In the genomic region with DNA sequence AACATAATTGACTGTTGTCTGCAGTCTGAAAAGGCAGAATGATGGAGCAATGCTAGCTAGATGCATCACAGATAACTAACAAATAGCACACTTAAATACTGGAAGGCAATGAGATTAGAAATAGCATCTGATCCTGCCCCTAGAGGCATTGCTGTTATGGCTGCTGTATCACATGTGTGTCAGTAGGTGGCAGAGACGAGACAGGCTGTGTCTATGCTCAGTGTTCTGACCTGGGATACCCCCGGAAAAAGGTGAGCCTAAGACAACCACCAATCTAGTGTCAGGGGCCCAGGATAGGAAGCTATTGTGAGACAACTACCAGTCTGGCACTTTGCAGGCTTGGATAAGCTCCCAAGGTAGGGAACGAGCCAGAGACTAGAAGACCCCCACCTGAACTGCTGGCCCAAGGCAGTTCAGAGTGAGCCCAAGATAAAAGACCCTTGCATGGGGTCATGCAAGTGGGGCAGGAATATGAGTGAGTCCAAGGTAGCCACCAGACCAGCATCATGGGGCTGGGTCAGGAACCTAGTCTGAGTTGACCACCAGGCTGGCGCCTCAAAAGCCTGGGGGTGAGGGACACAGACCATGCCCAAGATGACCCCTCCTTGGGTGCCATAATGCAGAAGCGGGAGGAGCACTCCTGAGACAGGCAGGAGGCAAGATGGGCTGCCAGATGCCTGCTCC, we compare ENCODE assay signal across 9 mouse cellular contexts. TPM values are rescaled to one million over a fixed set of nuclear protein-coding genes. Genes with fewer than 3 reads are reported as not detected.
A peak's percentile ranks its signal among the peaks of the same experiment; 100 is the strongest.
DNase-seq lines count a peak whose midpoint lies in the region; ATAC-seq and TF ChIP-seq lines count a peak whose summit lies in the region.
"Had no signal": no experiment of that assay in that cellular context is flagged by ENCODE, and none has a peak within 500 bp of the region (broad histone marks: within the 10 kb centered on the region; RNA-seq: fewer than 3 reads in every experiment).

No protein-coding gene starts in this region.

- no peak overlapping the region for H3K4me2 ChIP-seq in forebrain, embryonic 13.5 days
- no peak overlapping the region for H3K4me2 ChIP-seq in forebrain, embryonic 11.5 days (ENCODE audit: low read depth, low read length, severe bottlenecking)
- H3K4me2 ChIP-seq in neural tube, embryonic 14.5 days (ENCODE audit: low read depth, low read length), result no peak overlapping the region
- H3K4me2 ChIP-seq: limb, embryonic 15.5 days had no signal

- no peak for DNase-seq in forebrain, embryonic 11.5 days (ENCODE audit: low spot score)
- no peak for DNase-seq in neural tube, embryonic 10.5 days (ENCODE audit: extremely low spot score, low spot score)
- peak; percentile 56 for DNase-seq in brain, embryonic 14.5 days (ENCODE audit: low read depth)
- DNase-seq in kidney, adult 2 months, result peak; percentile 59
- peak; percentile 37 for DNase-seq in lung, postnatal 25 days (ENCODE audit: low spot score)
- no peak for DNase-seq in spleen, adult 12 weeks (ENCODE audit: low spot score)

- no peak overlapping the region for H3K4me3 ChIP-seq in forebrain, embryonic 13.5 days
- H3K4me3 ChIP-seq in forebrain, embryonic 11.5 days (ENCODE audit: low read depth, low read length), result no peak overlapping the region
- H3K4me3 ChIP-seq in neural tube, embryonic 14.5 days (ENCODE audit: low read depth, low read length), result no peak overlapping the region
- H3K4me3 ChIP-seq in kidney, adult 2 months (ENCODE audit: insufficient read depth, low read depth, low read length), result no peak overlapping the region
- H3K4me3 ChIP-seq: limb, embryonic 15.5 days had no signal

- TF ChIP-seq CTCF in brain, embryonic 14.5 days (IDR thresholded peaks at IDR 0.05; ENCODE audit: borderline replicate concordance, extremely low read depth, insufficient read depth, insufficient read length), result peak; percentile 57; the same call in 1 of the 2 replicates
- peak; percentile 92 for TF ChIP-seq CTCF in kidney, adult 2 months (conservative IDR thresholded peaks at IDR 0.05; ENCODE audit: insufficient read depth, insufficient read length, low read depth, low read length)

- no peak overlapping the region for H3K27ac ChIP-seq in forebrain, embryonic 13.5 days
- no peak overlapping the region for H3K27ac ChIP-seq in forebrain, embryonic 11.5 days (ENCODE audit: low read depth, low read length)
- H3K27ac ChIP-seq in neural tube, embryonic 14.5 days (ENCODE audit: low read depth, low read length), result no peak overlapping the region
- H3K27ac ChIP-seq in kidney, adult 2 months (ENCODE audit: insufficient read depth, low read depth, low read length), result no peak overlapping the region
- H3K27ac ChIP-seq: limb, embryonic 15.5 days had no signal

- H3K27me3 ChIP-seq in forebrain, embryonic 13.5 days, result no peaks in the 10 kb centered on the region
- no peaks in the 10 kb centered on the region for H3K27me3 ChIP-seq in forebrain, embryonic 11.5 days (ENCODE audit: control insufficient read depth, insufficient read depth, low read length)
- no peaks in the 10 kb centered on the region for H3K27me3 ChIP-seq in neural tube, embryonic 14.5 days (ENCODE audit: control insufficient read depth, insufficient read depth, low read length)
- no peaks in the 10 kb centered on the region for H3K27me3 ChIP-seq in kidney, adult 2 months (replicated peaks; ENCODE audit: control insufficient read depth, insufficient read depth, low read length)
- H3K27me3 ChIP-seq: limb, embryonic 15.5 days had no signal

- TF ChIP-seq POLR2A in brain, embryonic 14.5 days (IDR thresholded peaks at IDR 0.05; ENCODE audit: borderline replicate concordance, extremely low read depth, insufficient read depth, insufficient read length, poor library complexity, severe bottlenecking), result no peak
- TF ChIP-seq POLR2A in kidney, adult 2 months (IDR thresholded peaks at IDR 0.05; ENCODE audit: low read depth, low read length), result no peak

- no peaks in the 10 kb centered on the region for H3K9me3 ChIP-seq in forebrain, embryonic 13.5 days (replicated peaks)
- H3K9me3 ChIP-seq in forebrain, embryonic 11.5 days (ENCODE audit: control insufficient read depth, low read length), result no peaks in the 10 kb centered on the region
- H3K9me3 ChIP-seq in neural tube, embryonic 14.5 days (ENCODE audit: control insufficient read depth, low read length), result no peaks in the 10 kb centered on the region
- H3K9me3 ChIP-seq: limb, embryonic 15.5 days had no signal

- 64% methylated on average over 5 of the region's 5 CpGs for WGBS in forebrain, embryonic 13.5 days
- 71% methylated on average over 5 of the region's 5 CpGs for WGBS in forebrain, embryonic 11.5 days
- 67% methylated on average over 5 of the region's 5 CpGs for WGBS in neural tube, embryonic 14.5 days
- 56% methylated on average over 5 of the region's 5 CpGs for WGBS in kidney, adult 2 months

- peaks cover 7% of the 10 kb centered on the region for H3K4me1 ChIP-seq in forebrain, embryonic 13.5 days
- no peaks in the 10 kb centered on the region for H3K4me1 ChIP-seq in forebrain, embryonic 11.5 days (replicated peaks; ENCODE audit: control insufficient read depth, insufficient read depth, low read length)
- 0 out of 2 replicates have a peak, but pooled peaks cover 3% of the 10 kb centered on the region for H3K4me1 ChIP-seq in neural tube, embryonic 14.5 days (ENCODE audit: control insufficient read depth, insufficient read depth, low read length)
- 0 out of 2 replicates have a peak, but pooled peaks cover 4% of the 10 kb centered on the region for H3K4me1 ChIP-seq in kidney, adult 2 months (ENCODE audit: control insufficient read depth, insufficient read depth, low read length)

- peak; percentile 14; the same call in 1 of the 2 replicates for ATAC-seq in forebrain, embryonic 13.5 days
- no peak for ATAC-seq in forebrain, embryonic 11.5 days (replicated peaks; ENCODE audit: low FRiP score)
- peak; percentile 47; the same call in 1 of the 2 replicates for ATAC-seq in neural tube, embryonic 14.5 days (ENCODE audit: low read depth)

- no peaks in the 10 kb centered on the region for H3K36me3 ChIP-seq in forebrain, embryonic 13.5 days (ENCODE audit: poor library complexity, severe bottlenecking)
- H3K36me3 ChIP-seq in forebrain, embryonic 11.5 days (ENCODE audit: control insufficient read depth, insufficient read depth, low read length), result no peaks in the 10 kb centered on the region
- no peaks in the 10 kb centered on the region for H3K36me3 ChIP-seq in neural tube, embryonic 14.5 days (ENCODE audit: control insufficient read depth, insufficient read depth, low read length)
- no peaks in the 10 kb centered on the region for H3K36me3 ChIP-seq in kidney, adult 2 months (ENCODE audit: control insufficient read depth, insufficient read depth, low read length)
- H3K36me3 ChIP-seq: limb, embryonic 15.5 days had no signal

- no peak overlapping the region for H3K9ac ChIP-seq in forebrain, embryonic 13.5 days
- H3K9ac ChIP-seq in forebrain, embryonic 11.5 days (ENCODE audit: low read length), result no peak overlapping the region
- no peak overlapping the region for H3K9ac ChIP-seq in neural tube, embryonic 14.5 days (replicated peaks; ENCODE audit: low read depth, low read length)
- H3K9ac ChIP-seq: limb, embryonic 15.5 days had no signal

RNA-seq across cellular contexts. Expression of a gene that starts 41.8 kb away (rescaled TPM):
- polyA plus RNA-seq in forebrain, embryonic 13.5 days (2015; fragmentation: Nextera tagmentation; extraction: Ambion mirVana), result 17.0 and 17.5 TPM in 2 replicates
- polyA plus RNA-seq in forebrain, embryonic 11.5 days (2014; fragmentation: Nextera tagmentation; extraction: Ambion mirVana), result 12.0 and 14.8 TPM in 2 replicates
- 24.7 and 30.1 TPM in 2 replicates for polyA plus RNA-seq in neural tube, embryonic 14.5 days (2014; fragmentation: Nextera tagmentation; extraction: Ambion mirVana)
- 8.7 and 12.5 TPM in 2 replicates for polyA plus RNA-seq in brain, embryonic 14.5 days (2012; rRNA removed)
- 4.3 and 4.6 TPM in 2 replicates for polyA plus RNA-seq in kidney, adult 2 months (2012; rRNA removed)

RNA-seq across cellular contexts. Expression of a gene that starts 55.9 kb away (rescaled TPM):
- not detected in 2 replicates for polyA plus RNA-seq in forebrain, embryonic 13.5 days (2015; fragmentation: Nextera tagmentation; extraction: Ambion mirVana)
- polyA plus RNA-seq in forebrain, embryonic 11.5 days (2014; fragmentation: Nextera tagmentation; extraction: Ambion mirVana), result not detected in 2 replicates
- polyA plus RNA-seq in neural tube, embryonic 14.5 days (2014; fragmentation: Nextera tagmentation; extraction: Ambion mirVana), result not detected in 2 replicates
- polyA plus RNA-seq in brain, embryonic 14.5 days (2012; rRNA removed), result not detected in 2 replicates
- 1.6 and 1.9 TPM in 2 replicates for polyA plus RNA-seq in kidney, adult 2 months (2012; rRNA removed)
- polyA plus RNA-seq: limb, embryonic 15.5 days had no signal

Comparison
In these comparisons a context has a peak if more than half of its experiments do, and no peak if none do; other contexts are left out.
1. DNase-seq: peak in brain, embryonic 14.5 days (single experiment), kidney, adult 2 months (single experiment) and lung, postnatal 25 days (single experiment); none in forebrain, embryonic 11.5 days (single experiment), neural tube, embryonic 10.5 days (single experiment) and spleen, adult 12 weeks (single experiment).